Mouse (Mus musculus) heart, embryonic 13.5 days (tissue): ENCODE data around the gene Fhit. TPM values are rescaled to one million over a fixed set of nuclear protein-coding genes. Genes with fewer than 3 reads are reported as not detected.
"Not testable (repeated sequence)": the region's sequence is repeated elsewhere in the genome, so short reads cannot be mapped to it uniquely, and the experiment has no call there.

Experiments
- ATAC-seq: fragments of 200-750 bp; cut with Nextera tagmentation; 2 replicates; pipeline ENCODE4 v1.8.0; 2017; ENCODE audit warnings: moderate TSS enrichment; ENCODE audit not compliant: insufficient number of reproducible peaks, low FRiP score, low TSS enrichment; ENCODE audit errors: extremely low read depth
- H3K27ac ChIP-seq: fragments of 300-500 bp; sonication (generic); replicated peaks from 2 replicates; pipeline ENCODE4 v1.5.1; 2015; ENCODE audit warnings: moderate library complexity, mild to moderate bottlenecking, inconsistent platforms
- H3K27me3 ChIP-seq: fragments of 300-500 bp; sonication (generic); replicated peaks from 2 replicates; pipeline ENCODE4 v1.6.1; 2015; ENCODE audit warnings: mild to moderate bottlenecking, inconsistent platforms
- H3K36me3 ChIP-seq: fragments of 300-500 bp; sonication (generic); 2 replicates; pipeline ENCODE4 v1.6.1; 2015; ENCODE audit warnings: mild to moderate bottlenecking, inconsistent platforms
- H3K4me1 ChIP-seq: fragments of 300-500 bp; sonication (generic); 2 replicates; pipeline ENCODE4 v1.6.1; 2015; ENCODE audit warnings: inconsistent platforms
- H3K4me2 ChIP-seq: fragments of 300-500 bp; sonication (generic); 2 replicates; pipeline ENCODE4 v1.6.1; 2015; ENCODE audit warnings: inconsistent platforms, mild to moderate bottlenecking, moderate library complexity
- H3K4me3 ChIP-seq: fragments of 300-500 bp; sonication (generic); 2 replicates; pipeline ENCODE4 v1.5.1; 2015; ENCODE audit warnings: moderate library complexity, mild to moderate bottlenecking, inconsistent platforms
- H3K9ac ChIP-seq: fragments of 300-500 bp; sonication (generic); 2 replicates; pipeline ENCODE4 v1.6.1; 2015; ENCODE audit warnings: inconsistent platforms, mild to moderate bottlenecking, moderate library complexity
- H3K9me3 ChIP-seq: fragments of 300-500 bp; sonication (generic); 2 replicates; pipeline ENCODE4 v1.6.1; 2016; ENCODE audit warnings: inconsistent platforms
- WGBS: fragments of 180-500 bp; shearing (Covaris S2); methylation state at CpG from one replicate; pipeline ENCODE4 v1.1.7; 2015; ENCODE audit warnings: mixed read lengths; 5-methylcytosine and 5-hydroxymethylcytosine counted together
- polyA plus RNA-seq: library from polyadenylated mRNA; unstranded; fragments of >200 nt; fragmentation: Nextera tagmentation; extraction: Ambion mirVana; gene quantifications from 2 replicates; pipeline ENCODE4 v1.2.1, GENCODE M21; 2015

The Fhit gene
- polyA plus RNA-seq, 1 experiment from 2014 or later = 4.4 TPM

DNA sequence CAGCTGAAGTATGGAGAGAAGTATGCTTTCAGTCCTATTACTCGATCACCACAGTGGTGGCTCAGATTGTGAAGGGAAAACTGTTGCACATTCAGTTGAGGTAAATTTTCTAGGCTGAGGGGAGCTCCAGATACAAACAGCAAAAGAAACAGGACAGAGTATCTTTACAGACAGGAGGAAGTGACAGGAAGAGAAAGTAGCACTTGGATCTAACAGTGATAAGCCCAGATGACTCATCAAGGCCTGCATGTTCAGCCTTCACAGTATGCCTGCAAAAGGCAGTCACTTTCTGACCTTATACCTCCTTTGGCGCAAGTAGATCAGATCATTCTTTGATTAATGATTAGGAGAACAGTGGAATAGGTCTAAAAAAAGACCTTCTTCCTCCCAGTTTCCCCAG, 1309.8 kb downstream of the Fhit start:
- no peak overlapping the region for H3K4me3 ChIP-seq
- no peak for ATAC-seq
- no peak overlapping the region for H3K4me2 ChIP-seq
- no peaks in the 10 kb centered on the region for H3K27me3 ChIP-seq
- no peaks in the 10 kb centered on the region for H3K36me3 ChIP-seq
- H3K9ac ChIP-seq = no peak overlapping the region
- WGBS = 40% methylated on average over 2 of the region's 2 CpGs
- H3K9me3 ChIP-seq = no peaks in the 10 kb centered on the region
- no peak overlapping the region for H3K27ac ChIP-seq
- peaks cover 7% of the 10 kb centered on the region for H3K4me1 ChIP-seq

DNA sequence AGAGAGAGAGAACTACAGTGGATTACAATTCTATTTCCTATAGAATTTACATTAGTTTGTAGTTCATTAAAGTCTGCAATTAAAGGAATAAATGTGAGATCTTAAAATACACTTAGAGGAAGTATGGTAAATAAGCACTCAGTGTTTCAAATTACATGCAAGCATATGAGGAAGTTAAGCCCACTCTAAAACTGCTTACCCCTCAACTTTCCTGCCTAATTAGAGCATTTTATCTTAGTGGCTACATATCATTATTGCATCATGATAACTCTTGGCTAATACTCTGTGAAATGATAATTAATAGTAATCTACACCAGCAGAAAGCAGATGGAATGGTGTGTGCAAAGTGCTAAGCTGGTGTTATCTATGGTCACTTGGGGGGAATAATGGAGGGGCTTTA, 1329.5 kb downstream of the Fhit start:
- no peak overlapping the region for H3K9ac ChIP-seq
- H3K27ac ChIP-seq = no peak overlapping the region
- H3K4me2 ChIP-seq = no peak overlapping the region
- H3K27me3 ChIP-seq = no peaks in the 10 kb centered on the region
- ATAC-seq = no peak
- H3K4me3 ChIP-seq = no peak overlapping the region
- no peaks in the 10 kb centered on the region for H3K36me3 ChIP-seq
- no peaks in the 10 kb centered on the region for H3K4me1 ChIP-seq
- no peaks in the 10 kb centered on the region for H3K9me3 ChIP-seq

DNA sequence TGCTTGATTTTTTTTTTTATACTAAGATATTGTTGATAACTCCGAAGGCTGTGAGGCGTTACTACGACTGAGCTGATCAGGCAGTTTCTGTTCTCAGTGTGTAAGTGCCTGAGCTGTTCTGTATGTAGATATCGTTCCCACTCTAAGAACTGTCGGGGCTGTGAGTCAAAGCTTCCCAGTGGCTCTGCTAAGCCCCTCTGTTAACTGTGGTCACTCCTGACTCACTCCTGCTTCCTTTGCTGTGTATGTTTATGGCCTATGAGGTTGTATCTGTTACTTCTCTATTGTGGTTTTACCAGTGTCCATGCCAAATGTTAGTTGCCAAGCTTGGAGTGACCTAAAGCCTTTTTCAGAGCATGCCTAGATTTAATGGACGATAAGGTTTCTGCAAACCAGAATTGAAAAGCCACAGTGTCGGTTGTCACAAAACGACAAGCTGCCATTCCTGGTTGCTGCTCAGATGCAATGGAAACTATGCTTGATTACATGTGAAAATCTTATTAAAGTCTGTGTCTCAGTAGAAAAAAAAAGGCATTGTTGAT, 1333.1 kb downstream of the Fhit start:
- not testable (repeated sequence) for H3K27ac ChIP-seq, H3K36me3 ChIP-seq, H3K27me3 ChIP-seq, H3K4me3 ChIP-seq, ATAC-seq, H3K9ac ChIP-seq, H3K9me3 ChIP-seq, H3K4me1 ChIP-seq, H3K4me2 ChIP-seq
- 66% methylated on average over 8 of the region's 8 CpGs for WGBS

DNA sequence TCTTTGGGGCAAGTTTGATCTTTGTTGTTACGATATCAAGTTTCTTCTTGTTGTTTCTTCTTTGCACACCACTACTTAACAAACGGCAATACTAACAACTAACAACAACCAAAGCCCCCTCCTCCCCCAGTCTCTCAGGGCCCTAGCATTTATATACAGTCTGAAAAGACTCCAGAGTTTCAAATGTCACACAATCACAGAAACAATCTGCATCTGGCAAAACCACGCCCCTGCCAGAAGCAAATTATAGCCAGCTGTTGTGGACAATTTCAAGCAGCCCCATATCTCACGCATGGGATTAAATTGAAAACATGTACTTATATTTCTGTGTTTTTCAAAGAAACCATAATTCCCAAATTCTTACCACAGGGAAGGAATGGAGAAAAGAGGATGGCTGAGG, 1345.9 kb downstream of the Fhit start:
- Histone ChIP-seq H3K27ac (no peak overlapping the region), H3K4me1 (peaks cover 7% of the 10 kb centered on the region), H3K9ac (no peak overlapping the region), H3K9me3 (no peaks in the 10 kb centered on the region), H3K36me3 (no peaks in the 10 kb centered on the region), H3K4me2 (no peak overlapping the region), H3K4me3 (no peak overlapping the region), H3K27me3 (no peaks in the 10 kb centered on the region)
- ATAC-seq = no peak
- 84% methylated on average over 4 of the region's 4 CpGs for WGBS

DNA sequence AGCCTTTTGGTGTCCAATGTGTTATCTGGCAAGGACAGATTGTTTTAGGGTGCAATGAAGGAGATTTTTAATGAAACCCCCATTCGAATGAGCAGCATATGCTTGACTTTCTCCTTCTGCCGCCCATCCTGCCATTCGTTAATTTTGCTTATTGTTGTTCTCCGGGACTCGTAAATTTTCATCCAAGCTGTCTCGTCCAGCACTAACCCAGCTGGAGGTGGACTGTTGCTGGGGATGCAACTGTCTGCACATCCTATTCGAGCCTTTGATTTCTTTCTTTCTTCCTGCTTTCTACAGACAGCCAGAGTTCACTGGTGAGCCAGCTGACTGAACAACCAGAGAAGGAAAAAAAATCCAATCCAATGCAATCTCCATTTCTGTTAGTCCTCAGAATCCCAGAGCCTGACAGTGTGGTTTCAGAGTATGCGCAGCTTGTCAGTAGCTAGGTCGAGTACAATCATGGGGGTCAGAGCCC, 1350.0 kb downstream of the Fhit start:
- H3K27ac ChIP-seq = no peak overlapping the region
- ATAC-seq = no peak
- no peaks in the 10 kb centered on the region for H3K4me1 ChIP-seq
- no peaks in the 10 kb centered on the region for H3K9me3 ChIP-seq
- H3K4me3 ChIP-seq = no peak overlapping the region
- H3K4me2 ChIP-seq = no peak overlapping the region
- H3K9ac ChIP-seq = no peak overlapping the region
- H3K27me3 ChIP-seq = no peaks in the 10 kb centered on the region
- 77% methylated on average over 9 of the region's 9 CpGs for WGBS
- H3K36me3 ChIP-seq = no peaks in the 10 kb centered on the region

DNA sequence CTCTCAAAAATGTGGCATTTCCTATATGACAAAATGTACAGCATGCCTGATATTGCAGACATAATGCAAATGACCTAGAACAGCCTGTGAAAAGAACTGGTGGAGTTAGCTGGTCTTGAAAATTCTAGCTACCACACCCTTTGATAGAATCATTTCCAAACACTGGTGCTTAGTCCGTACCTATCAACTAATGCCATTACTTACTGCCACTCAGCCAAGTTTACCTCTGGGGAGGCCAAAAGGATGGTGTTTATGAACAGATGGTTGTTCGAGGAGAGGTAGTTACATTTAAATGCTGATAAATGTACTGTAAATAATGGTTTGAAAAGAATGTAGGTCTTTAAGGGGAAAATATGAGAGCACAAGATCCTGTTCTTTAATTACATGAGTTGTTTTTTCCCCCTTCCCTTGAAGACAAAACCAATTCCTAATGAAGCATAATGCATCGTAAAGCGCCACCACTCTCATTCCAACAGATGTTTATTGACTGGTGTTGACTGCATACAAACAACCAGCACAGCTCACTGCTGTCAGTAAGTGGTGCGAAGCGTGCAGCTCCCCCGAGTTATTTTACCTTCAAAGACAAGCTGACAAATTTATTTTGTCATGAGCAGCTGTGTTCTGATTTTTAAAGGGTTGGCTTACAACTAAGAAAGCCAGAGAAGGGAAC, 1350.5 kb downstream of the Fhit start:
- no peaks in the 10 kb centered on the region for H3K27me3 ChIP-seq
- no peak overlapping the region for H3K9ac ChIP-seq
- no peaks in the 10 kb centered on the region for H3K4me1 ChIP-seq
- H3K4me2 ChIP-seq = no peak overlapping the region
- WGBS = 79% methylated on average over 7 of the region's 7 CpGs
- H3K36me3 ChIP-seq = no peaks in the 10 kb centered on the region
- H3K27ac ChIP-seq = no peak overlapping the region
- H3K9me3 ChIP-seq = no peaks in the 10 kb centered on the region
- no peak overlapping the region for H3K4me3 ChIP-seq
- ATAC-seq = no peak

DNA sequence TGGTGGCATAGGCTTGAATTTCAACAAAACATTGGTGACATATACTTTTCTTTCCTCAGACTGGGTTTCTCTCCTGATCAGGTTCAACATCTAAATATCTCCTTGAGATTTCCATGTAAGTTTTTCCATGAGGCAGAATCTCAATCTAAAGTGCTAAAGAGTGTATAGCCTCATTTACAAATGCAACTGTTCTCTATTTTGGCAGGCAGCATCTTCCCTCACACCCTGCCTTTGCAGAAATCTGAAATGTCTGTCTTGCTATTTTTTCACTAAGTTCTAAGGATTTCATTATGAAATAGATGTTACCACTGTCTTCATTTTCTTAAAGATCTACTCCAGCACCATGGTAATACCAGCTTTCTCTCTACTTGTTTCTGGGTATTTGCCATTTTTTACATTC, 1368.4 kb downstream of the Fhit start:
- Histone ChIP-seq H3K27ac (no peak overlapping the region), H3K4me1 (no peaks in the 10 kb centered on the region), H3K4me3 (no peak overlapping the region), H3K4me2 (no peak overlapping the region), H3K27me3 (no peaks in the 10 kb centered on the region), H3K9ac (no peak overlapping the region), H3K36me3 (no peaks in the 10 kb centered on the region), H3K9me3 (no peaks in the 10 kb centered on the region)
- no peak for ATAC-seq

DNA sequence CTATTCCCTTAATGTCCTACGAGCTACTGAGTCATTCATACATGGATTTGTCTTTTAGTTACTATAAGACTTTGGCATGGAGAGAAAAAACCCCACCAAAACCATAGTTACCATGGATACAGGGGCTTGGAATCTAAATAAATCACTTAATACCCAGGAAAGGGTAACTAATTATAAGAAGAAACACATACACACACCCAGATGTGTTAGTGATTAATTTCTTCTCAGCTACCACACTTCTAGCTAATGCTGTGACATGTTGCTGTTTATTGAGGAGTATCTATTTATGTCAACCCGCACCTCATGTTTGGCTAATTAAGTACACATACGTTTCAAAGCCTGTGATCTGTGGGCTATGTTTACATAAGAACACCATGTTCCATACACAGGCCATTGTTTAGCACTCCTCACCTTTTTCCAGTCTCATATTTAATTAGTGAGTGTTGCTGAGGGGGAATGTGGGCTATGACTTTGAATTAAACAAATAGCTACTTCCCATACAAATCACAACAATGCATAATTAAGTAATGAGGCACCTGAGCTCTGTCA, 1373.4 kb downstream of the Fhit start:
- Histone ChIP-seq H3K9me3 (no peaks in the 10 kb centered on the region), H3K36me3 (no peaks in the 10 kb centered on the region), H3K4me3 (no peak overlapping the region), H3K4me1 (no peaks in the 10 kb centered on the region), H3K27ac (no peak overlapping the region), H3K27me3 (no peaks in the 10 kb centered on the region), H3K9ac (no peak overlapping the region), H3K4me2 (no peak overlapping the region)
- ATAC-seq = no peak
- 64% methylated on average over 3 of the region's 3 CpGs for WGBS

DNA sequence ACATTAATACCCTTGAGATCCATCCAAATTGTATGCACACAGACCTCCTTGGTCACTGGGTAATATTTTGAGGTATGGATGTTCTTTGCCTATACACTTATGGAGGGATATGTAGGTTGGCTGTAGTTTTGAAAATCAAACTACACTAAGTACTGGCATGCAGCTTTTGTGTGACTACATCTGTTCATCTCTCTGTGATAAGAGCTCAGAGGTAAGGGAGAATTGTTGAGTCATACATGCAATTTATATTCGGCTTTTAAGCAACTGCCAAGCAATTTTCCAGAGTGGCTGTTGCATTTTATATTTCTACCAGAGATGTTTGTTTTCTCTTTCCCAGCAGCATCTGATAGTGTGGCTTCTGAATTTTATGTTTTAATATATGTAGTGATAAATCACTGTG, 1374.4 kb downstream of the Fhit start:
- no peak overlapping the region for H3K9ac ChIP-seq
- no peaks in the 10 kb centered on the region for H3K27me3 ChIP-seq
- H3K27ac ChIP-seq = no peak overlapping the region
- ATAC-seq = no peak
- no peaks in the 10 kb centered on the region for H3K36me3 ChIP-seq
- no peak overlapping the region for H3K4me2 ChIP-seq
- no peak overlapping the region for H3K4me3 ChIP-seq
- no peaks in the 10 kb centered on the region for H3K4me1 ChIP-seq
- H3K9me3 ChIP-seq = no peaks in the 10 kb centered on the region
- 77% methylated on average over 1 of the region's 1 CpGs for WGBS

DNA sequence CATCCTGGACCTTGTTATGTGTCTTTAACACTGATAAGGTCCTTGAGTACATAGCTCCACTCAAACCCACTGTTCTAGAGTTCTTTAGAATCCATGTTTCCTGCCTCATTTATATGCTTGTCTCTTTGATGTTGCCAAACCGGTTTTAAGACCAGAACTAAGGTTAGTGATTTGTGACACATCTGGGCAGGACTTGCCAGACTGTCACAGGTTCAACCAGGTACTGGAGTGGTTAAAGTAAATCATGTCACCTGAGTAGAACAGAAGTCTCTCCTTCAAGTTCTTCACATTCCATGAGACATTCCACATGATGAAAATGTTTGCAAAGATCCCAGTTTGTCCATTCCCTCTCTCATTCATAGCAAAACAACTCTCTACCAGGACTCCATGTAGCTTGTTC, 1376.0 kb downstream of the Fhit start:
- WGBS = 51% methylated on average over 1 of the region's 1 CpGs
- ATAC-seq = no peak
- no peaks in the 10 kb centered on the region for H3K27me3 ChIP-seq

DNA sequence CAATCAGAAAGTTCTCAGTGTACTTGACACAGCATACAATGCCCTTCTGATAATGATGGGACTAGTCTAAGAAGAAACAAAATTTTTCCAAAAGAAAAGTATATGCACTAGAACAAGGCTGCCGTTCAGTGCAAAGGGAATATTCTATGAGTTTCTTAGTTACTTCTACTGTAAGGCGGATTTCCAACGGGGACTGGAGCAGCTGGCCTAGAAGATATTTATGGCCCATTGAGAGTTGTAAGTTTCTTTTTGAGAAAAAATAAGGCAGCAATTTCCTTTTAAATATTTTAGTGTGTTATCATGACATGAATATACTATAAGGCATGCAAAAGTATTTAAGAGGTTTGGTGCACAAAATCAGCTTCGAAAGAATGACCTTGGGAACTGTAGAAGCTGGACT, 1410.5 kb downstream of the Fhit start:
- Histone ChIP-seq H3K9me3 (no peaks in the 10 kb centered on the region), H3K4me2 (no peak overlapping the region), H3K4me1 (no peaks in the 10 kb centered on the region), H3K36me3 (no peaks in the 10 kb centered on the region), H3K27me3 (no peaks in the 10 kb centered on the region), H3K9ac (no peak overlapping the region), H3K4me3 (no peak overlapping the region), H3K27ac (no peak overlapping the region)
- no peak for ATAC-seq
- 85% methylated on average over 4 of the region's 4 CpGs for WGBS

More for the DNA sequence above, 1376.0 kb downstream of the Fhit start:
- Histone ChIP-seq H3K4me1 (no peaks in the 10 kb centered on the region), H3K4me3 (no peak overlapping the region), H3K9ac (no peak overlapping the region), H3K4me2 (no peak overlapping the region), H3K9me3 (no peaks in the 10 kb centered on the region), H3K27ac (no peak overlapping the region), H3K36me3 (no peaks in the 10 kb centered on the region)

DNA sequence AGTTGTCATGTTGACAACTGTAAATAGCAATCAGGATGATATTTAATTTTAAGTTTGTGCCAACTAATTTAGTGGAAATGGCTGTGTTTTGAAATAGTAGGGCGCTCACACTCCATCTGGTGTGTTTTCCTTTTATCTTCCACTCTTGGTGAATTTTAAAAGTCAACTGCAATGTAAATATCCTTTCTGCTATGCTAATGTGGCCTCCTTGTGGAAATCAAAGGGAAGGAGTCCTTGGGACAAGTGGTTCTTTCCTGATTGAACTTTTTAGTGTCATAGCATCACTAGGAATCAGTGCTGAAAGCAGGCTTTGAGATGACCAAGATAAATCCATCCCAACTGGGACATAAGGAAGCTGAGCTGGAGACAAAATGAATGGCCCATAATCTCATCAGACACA, 1413.1 kb downstream of the Fhit start:
- no peak overlapping the region for H3K27ac ChIP-seq
- H3K4me1 ChIP-seq = no peaks in the 10 kb centered on the region
- 67% methylated on average over 1 of the region's 1 CpGs for WGBS
- no peak for ATAC-seq
- H3K9ac ChIP-seq = no peak overlapping the region
- no peaks in the 10 kb centered on the region for H3K27me3 ChIP-seq
- no peaks in the 10 kb centered on the region for H3K36me3 ChIP-seq
- H3K4me2 ChIP-seq = no peak overlapping the region
- H3K9me3 ChIP-seq = no peaks in the 10 kb centered on the region
- no peak overlapping the region for H3K4me3 ChIP-seq
